Mouse (Mus musculus): ENCODE data around the gene Mfsd11. TPM values are rescaled to one million over a fixed set of nuclear protein-coding genes. Genes with fewer than 3 reads are reported as not detected.

Mfsd11 gene
- polyA plus RNA-seq, 2 experiments = 35.0 to 46.0 TPM

- no peak for DNase-seq (ENCODE audit: low spot score)
- Histone ChIP-seq H3K4me1 (ENCODE audit: control insufficient read depth, insufficient read depth, low read length) (peaks cover 37% of the 10 kb centered on the region), H3K4me3 (replicated peaks; ENCODE audit: low read length) (no peak overlapping the region), H3K27ac (replicated peaks; ENCODE audit: low read depth, low read length) (no peak overlapping the region), H3K27me3 (ENCODE audit: control insufficient read depth, insufficient read depth, low read length) (no peaks in the 10 kb centered on the region), H3K9ac (ENCODE audit: low read depth, low read length, severe bottlenecking) (no peak overlapping the region), H3K9me3 (ENCODE audit: control insufficient read depth, low read length) (no peaks in the 10 kb centered on the region), H3K4me2 (replicated peaks; ENCODE audit: low read depth, low read length, severe bottlenecking) (no peak overlapping the region), H3K36me3 (ENCODE audit: control insufficient read depth, insufficient read depth, low read length) (no peaks in the 10 kb centered on the region)
- WGBS = 91% methylated on average over 5 of the region's 5 CpGs
- TF ChIP-seq POLR2A (IDR thresholded peaks at IDR 0.05; ENCODE audit: borderline replicate concordance, extremely low read depth, insufficient read depth, insufficient read length) = no peak
- ATAC-seq (ENCODE audit: low FRiP score, low read depth) = no peak
Measured at GRCm38 (mm10) chr11:116817567-116817966, 34.7 kb upstream of the Mfsd11 start.

- H3K36me3 ChIP-seq (ENCODE audit: control insufficient read depth, insufficient read depth, low read length) = no peaks in the 10 kb centered on the region
- no peaks in the 10 kb centered on the region for H3K9me3 ChIP-seq (ENCODE audit: control insufficient read depth, low read length)
- H3K27me3 ChIP-seq (ENCODE audit: control insufficient read depth, insufficient read depth, low read length) = no peaks in the 10 kb centered on the region
- H3K4me2 ChIP-seq (replicated peaks; ENCODE audit: low read depth, low read length, severe bottlenecking) = no peak overlapping the region
- peaks cover 25% of the 10 kb centered on the region for H3K4me1 ChIP-seq (ENCODE audit: control insufficient read depth, insufficient read depth, low read length)
- H3K9ac ChIP-seq (ENCODE audit: low read depth, low read length, severe bottlenecking) = no peak overlapping the region
- no peak for ATAC-seq (ENCODE audit: low FRiP score, low read depth)
- TF ChIP-seq POLR2A (IDR thresholded peaks at IDR 0.05; ENCODE audit: borderline replicate concordance, extremely low read depth, insufficient read depth, insufficient read length) = no peak
- H3K27ac ChIP-seq (replicated peaks; ENCODE audit: low read depth, low read length) = 0 out of 2 replicates have a peak overlapping the region, but pooled peaks have one; percentile 9
- no peak for DNase-seq (ENCODE audit: low spot score)
- 35% methylated on average over 8 of the region's 8 CpGs for WGBS
- H3K4me3 ChIP-seq (replicated peaks; ENCODE audit: low read length) = no peak overlapping the region
Measured at GRCm38 (mm10) chr11:116818722-116819121, 33.5 kb upstream of the Mfsd11 start.

GRCm38 (mm10) chr11:116819932-116820593 is 32.2 kb upstream of the Mfsd11 start:
- H3K9ac ChIP-seq (ENCODE audit: low read depth, low read length, severe bottlenecking) = no peak overlapping the region
- DNase-seq (ENCODE audit: low spot score) (no peak), ATAC-seq (ENCODE audit: low FRiP score, low read depth) (no peak)
- no peak overlapping the region for H3K4me3 ChIP-seq (replicated peaks; ENCODE audit: low read length)
- no peak for TF ChIP-seq POLR2A (IDR thresholded peaks at IDR 0.05; ENCODE audit: borderline replicate concordance, extremely low read depth, insufficient read depth, insufficient read length)
- H3K27ac ChIP-seq (replicated peaks; ENCODE audit: low read depth, low read length) = 0 out of 2 replicates have a peak overlapping the region, but pooled peaks have one; percentile 9
- H3K27me3 ChIP-seq (ENCODE audit: control insufficient read depth, insufficient read depth, low read length) = no peaks in the 10 kb centered on the region
- no peaks in the 10 kb centered on the region for H3K9me3 ChIP-seq (ENCODE audit: control insufficient read depth, low read length)
- H3K4me2 ChIP-seq (replicated peaks; ENCODE audit: low read depth, low read length, severe bottlenecking) = no peak overlapping the region
- peaks cover 12% of the 10 kb centered on the region for H3K4me1 ChIP-seq (ENCODE audit: control insufficient read depth, insufficient read depth, low read length)
- no peaks in the 10 kb centered on the region for H3K36me3 ChIP-seq (ENCODE audit: control insufficient read depth, insufficient read depth, low read length)
- 86% methylated on average over 5 of the region's 5 CpGs for WGBS

- TF ChIP-seq POLR2A (IDR thresholded peaks at IDR 0.05; ENCODE audit: borderline replicate concordance, extremely low read depth, insufficient read depth, insufficient read length) = no peak
- Histone ChIP-seq H3K4me1 (ENCODE audit: control insufficient read depth, insufficient read depth, low read length) (peaks cover 10% of the 10 kb centered on the region; the same call in 1 of the 2 replicates), H3K4me3 (replicated peaks; ENCODE audit: low read length) (no peak overlapping the region), H3K27ac (replicated peaks; ENCODE audit: low read depth, low read length) (no peak overlapping the region), H3K36me3 (ENCODE audit: control insufficient read depth, insufficient read depth, low read length) (no peaks in the 10 kb centered on the region), H3K9me3 (ENCODE audit: control insufficient read depth, low read length) (no peaks in the 10 kb centered on the region), H3K4me2 (replicated peaks; ENCODE audit: low read depth, low read length, severe bottlenecking) (no peak overlapping the region), H3K9ac (ENCODE audit: low read depth, low read length, severe bottlenecking) (no peak overlapping the region), H3K27me3 (ENCODE audit: control insufficient read depth, insufficient read depth, low read length) (no peaks in the 10 kb centered on the region)
- 71% methylated on average over 13 of the region's 13 CpGs for WGBS
- ATAC-seq (ENCODE audit: low FRiP score, low read depth) = no peak
- DNase-seq (ENCODE audit: low spot score) = no peak
Measured at GRCm38 (mm10) chr11:116821057-116821940, 30.9 kb upstream of the Mfsd11 start.

- Histone ChIP-seq H3K9ac (ENCODE audit: low read depth, low read length, severe bottlenecking) (no peak overlapping the region), H3K36me3 (ENCODE audit: control insufficient read depth, insufficient read depth, low read length) (no peaks in the 10 kb centered on the region), H3K4me2 (replicated peaks; ENCODE audit: low read depth, low read length, severe bottlenecking) (no peak overlapping the region), H3K27me3 (ENCODE audit: control insufficient read depth, insufficient read depth, low read length) (no peaks in the 10 kb centered on the region), H3K4me1 (ENCODE audit: control insufficient read depth, insufficient read depth, low read length) (peaks cover 15% of the 10 kb centered on the region; the same call in 1 of the 2 replicates), H3K27ac (replicated peaks; ENCODE audit: low read depth, low read length) (no peak overlapping the region), H3K4me3 (replicated peaks; ENCODE audit: low read length) (no peak overlapping the region), H3K9me3 (ENCODE audit: control insufficient read depth, low read length) (no peaks in the 10 kb centered on the region)
- TF ChIP-seq POLR2A (IDR thresholded peaks at IDR 0.05; ENCODE audit: borderline replicate concordance, extremely low read depth, insufficient read depth, insufficient read length) = no peak
- DNase-seq (ENCODE audit: low spot score) = no peak
- ATAC-seq (ENCODE audit: low FRiP score, low read depth) = no peak
- 83% methylated on average over 10 of the region's 10 CpGs for WGBS
Measured at GRCm38 (mm10) chr11:116822215-116822614, 30.0 kb upstream of the Mfsd11 start.

Measured in limb, embryonic 14.5 days (tissue).